Mouse (Mus musculus): ENCODE measurements at regions not wholly inside any gene's neighbourhood (a gene's known extent, or its start where the extent isn't known, plus 50 kb on each side); places are given as distances from the start of the nearest gene placed in this dataset.

DNA sequence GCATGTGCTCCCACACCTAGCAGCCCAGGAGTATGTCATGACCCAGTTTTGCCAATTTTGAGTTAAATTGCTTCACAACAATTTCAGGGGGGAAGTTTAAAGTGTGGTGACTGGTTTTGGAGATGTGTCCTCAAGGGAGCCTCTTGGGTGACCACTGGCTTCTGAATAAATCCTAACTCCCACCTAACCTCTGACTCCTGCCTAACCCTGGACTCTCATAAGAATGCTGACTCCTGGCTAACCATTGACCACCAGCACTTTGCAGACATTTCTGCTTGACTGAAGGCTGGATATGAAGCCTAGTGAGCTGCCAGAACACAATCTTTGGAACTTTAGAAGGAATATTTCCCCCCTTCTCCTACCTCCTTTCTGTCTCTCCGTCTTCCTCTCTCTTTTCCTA, 133.3 kb upstream of the Tmpo start:
- DNase-seq (ENCODE audit: low spot score): no peak

GRCm38 (mm10) chr10:91313316-91313715, 132.2 kb upstream of the Tmpo start:
- DNase-seq (ENCODE audit: low spot score): no peak

DNA sequence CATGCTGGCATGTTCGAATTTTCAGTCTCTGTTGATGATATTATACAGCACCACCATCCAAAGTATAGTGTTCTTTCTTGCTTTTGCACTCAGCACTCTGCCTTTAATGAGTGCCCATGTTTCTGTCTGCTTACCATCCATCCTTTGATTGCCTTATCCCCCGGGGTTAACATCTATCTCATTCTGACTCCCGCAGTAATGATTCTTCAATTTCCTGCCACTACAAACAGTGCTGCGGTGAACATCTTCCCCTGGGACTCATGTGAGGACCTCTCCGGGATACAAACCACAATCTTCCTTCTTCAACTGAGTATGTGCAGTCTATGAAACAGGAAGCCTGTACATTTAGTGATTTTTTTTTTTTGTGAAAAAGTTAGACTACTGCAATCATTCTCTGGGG, 131.8 kb upstream of the Tmpo start:
- no peak for DNase-seq (ENCODE audit: low spot score)

DNA sequence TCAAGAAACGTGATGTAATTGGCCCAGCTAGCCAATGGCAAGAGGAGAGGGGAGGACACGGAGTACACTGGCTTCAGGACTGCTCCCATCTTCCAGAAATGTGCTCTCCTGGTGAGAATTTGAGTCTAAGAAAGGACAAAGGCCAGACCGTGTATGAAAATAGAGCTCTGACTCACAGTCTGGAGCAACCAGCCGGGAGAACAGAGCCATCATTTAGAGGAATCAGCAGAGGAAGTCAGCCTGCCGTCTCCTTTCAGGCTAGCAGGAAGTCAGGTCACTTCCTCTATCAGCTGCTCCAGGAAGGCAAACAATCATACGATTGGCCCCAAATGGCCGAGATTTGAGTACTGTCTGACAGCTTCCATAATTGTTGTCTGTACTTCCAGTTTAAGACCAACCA, 119.0 kb upstream of the Tmpo start:
- no peak for DNase-seq (ENCODE audit: low spot score)

- no peak for DNase-seq (ENCODE audit: low spot score)
Measured at GRCm38 (mm10) chr10:91297792-91298460, 116.8 kb upstream of the Tmpo start.

- no peak for DNase-seq (ENCODE audit: low spot score)
Measured at GRCm38 (mm10) chr10:91295345-91295744, 114.2 kb upstream of the Tmpo start.

DNA sequence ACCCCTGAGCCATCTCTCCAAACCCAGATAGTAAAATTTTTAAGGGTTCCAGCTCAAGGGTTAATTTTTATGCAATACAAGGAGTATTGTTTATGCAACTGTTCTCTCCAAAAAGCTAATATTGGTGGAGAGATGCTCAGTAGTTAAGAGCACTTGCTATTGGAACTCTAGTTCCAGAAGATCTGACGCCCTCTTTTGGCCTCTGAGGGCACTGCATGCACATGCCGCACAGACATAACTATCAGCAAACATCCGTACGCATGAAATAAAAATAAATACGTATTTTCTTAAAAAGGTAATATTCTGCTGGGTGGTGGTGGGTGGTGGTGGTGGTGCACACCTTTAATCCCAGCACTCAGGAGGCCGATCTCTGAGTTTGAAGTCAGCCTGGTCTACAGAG, 112.1 kb upstream of the Tmpo start:
- DNase-seq (ENCODE audit: low spot score): no peak

- no peak for DNase-seq (ENCODE audit: low spot score)
Measured at GRCm38 (mm10) chr10:91284259-91284658, 103.1 kb upstream of the Tmpo start.

DNA sequence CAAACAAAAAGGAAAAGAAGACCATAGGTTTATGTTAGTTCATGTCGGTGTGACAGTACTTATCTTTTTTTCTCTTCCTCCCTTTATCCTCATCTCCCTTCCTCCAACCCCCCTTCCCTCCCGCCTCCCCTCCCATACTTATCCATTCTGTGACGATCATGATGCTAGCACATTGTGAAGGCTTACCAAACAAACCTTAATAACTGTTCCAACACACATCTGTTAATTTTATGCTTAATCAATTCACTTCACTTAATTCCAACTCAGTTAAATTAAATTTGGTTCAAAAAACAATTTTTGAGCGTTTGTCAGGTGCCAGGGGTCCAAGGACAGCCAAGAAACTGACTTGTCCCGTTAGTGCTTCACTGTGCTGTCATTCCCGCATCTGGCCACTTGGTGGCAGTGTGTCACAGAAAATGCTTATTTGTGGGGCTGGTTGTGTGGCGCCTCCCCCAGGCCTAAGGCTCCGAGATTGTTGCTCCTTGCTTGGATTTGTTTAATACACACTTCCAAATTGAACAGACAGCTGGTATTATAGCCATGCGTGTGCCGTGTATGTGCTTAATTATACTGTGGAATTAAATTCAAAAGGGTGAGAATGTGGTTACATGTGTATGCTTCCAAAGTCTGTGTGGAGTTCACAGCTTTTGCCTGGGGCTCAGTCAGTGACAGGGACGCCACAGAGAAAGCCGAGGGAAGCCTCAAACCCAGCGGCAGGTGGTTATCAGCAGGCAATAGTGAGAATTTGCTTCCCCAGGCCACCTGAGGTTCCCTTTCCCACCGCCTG, 90.0 kb upstream of the Tmpo start:
- DNase-seq (ENCODE audit: low spot score): peak; percentile 51

DNA sequence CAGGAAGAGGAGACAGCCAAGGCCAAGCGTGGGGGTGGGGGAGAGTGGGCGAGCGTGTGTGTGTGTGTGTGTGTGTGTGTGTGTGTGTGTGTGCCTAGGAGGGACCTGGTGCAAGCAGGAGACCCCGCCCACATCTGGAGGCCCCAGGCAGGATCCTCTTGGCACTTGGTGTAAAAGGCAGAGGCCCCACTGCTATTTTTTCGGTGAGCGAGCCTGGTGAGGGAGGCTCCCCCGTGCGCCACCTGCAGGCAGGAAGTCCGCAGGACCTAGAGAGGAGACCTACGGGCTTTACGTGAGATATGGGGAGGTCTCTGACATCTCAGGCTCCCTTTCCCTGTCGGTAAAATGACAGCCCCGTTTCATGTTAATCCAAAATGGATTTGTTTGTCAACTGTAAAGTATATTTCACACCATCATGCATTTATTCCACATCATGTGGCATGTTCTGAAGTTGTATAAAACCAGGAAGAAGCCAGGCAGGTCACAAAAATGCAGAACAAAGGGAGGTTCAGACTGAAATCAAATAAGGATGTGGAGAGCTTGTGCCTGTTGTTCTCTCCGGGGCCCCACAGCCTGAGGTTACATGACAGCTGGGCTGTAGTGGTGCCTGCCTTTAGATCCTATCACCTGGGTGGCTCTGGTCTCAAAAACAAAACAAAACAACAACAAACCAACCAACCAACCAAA, 89.3 kb upstream of the Tmpo start:
- no peak for DNase-seq (ENCODE audit: low spot score)

GRCm38 (mm10) chr10:91267886-91268285, 86.8 kb upstream of the Tmpo start:
- no peak for DNase-seq (ENCODE audit: low spot score)

DNA sequence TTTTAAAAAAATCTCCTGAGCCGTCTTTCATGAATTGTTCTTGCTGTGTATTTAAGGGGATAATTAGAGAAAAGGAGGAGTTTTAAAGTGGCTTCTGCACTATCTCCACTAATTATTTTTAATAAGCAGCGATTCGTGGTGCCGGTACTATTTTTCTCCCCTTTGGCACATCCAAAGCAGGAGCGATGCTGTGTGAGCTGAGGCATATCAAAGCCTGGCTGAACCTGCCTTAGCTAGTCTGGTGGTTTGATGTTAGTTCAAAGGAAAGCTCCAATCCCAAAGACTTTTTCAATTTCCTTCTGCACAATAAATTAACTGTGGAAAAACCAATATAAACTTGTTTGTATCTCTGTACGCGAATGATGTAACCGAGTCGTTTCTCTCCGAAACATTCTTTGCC, 79.3 kb upstream of the Tmpo start:
- DNase-seq (ENCODE audit: low spot score): no peak

- no peak for DNase-seq (ENCODE audit: low spot score)
Measured at GRCm38 (mm10) chr10:91249681-91250195, 68.6 kb upstream of the Tmpo start.

DNA sequence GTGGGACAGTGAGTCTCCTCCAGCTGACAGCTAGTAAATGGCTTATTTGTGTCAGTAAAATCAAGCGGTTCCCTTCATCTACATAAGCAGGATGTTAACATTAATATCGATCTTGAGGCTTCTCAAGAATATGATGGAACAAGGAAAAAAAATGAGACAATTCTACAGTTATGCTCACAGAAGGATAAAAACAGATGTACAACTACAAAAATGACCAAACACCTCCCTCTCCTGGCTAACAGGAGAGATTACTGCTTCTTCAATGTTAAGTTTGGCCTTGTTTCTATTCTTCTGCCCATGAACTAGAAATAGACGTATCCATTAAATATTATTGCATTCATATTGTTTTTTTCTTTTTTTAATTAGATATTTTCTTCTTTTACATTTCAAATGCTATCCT, 63.2 kb upstream of the Tmpo start:
- no peak for DNase-seq (ENCODE audit: low spot score)

GRCm38 (mm10) chr10:91242491-91243046, 61.5 kb upstream of the Tmpo start:
- DNase-seq (ENCODE audit: low spot score): no peak

DNA sequence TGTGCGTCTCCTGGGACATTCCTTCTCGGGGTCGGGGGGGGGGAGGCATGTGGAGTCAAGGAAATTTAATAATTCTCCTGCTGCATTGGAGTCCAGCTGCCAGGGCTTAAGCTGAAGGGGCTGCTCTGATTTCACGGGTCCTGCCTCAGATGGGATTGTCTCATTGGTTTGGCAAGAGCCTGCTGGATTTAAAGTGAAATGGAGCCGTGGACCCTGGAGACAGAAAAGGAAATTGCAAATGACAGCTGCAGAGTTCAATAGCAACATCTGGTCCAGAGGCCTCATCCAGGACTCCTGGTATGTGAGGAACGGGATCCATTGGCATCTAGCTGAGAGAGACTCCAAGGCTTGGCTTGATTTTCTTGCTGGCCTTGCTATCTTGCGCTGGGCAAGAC, 60.5 kb upstream of the Tmpo start:
- DNase-seq (ENCODE audit: low spot score): no peak

DNA sequence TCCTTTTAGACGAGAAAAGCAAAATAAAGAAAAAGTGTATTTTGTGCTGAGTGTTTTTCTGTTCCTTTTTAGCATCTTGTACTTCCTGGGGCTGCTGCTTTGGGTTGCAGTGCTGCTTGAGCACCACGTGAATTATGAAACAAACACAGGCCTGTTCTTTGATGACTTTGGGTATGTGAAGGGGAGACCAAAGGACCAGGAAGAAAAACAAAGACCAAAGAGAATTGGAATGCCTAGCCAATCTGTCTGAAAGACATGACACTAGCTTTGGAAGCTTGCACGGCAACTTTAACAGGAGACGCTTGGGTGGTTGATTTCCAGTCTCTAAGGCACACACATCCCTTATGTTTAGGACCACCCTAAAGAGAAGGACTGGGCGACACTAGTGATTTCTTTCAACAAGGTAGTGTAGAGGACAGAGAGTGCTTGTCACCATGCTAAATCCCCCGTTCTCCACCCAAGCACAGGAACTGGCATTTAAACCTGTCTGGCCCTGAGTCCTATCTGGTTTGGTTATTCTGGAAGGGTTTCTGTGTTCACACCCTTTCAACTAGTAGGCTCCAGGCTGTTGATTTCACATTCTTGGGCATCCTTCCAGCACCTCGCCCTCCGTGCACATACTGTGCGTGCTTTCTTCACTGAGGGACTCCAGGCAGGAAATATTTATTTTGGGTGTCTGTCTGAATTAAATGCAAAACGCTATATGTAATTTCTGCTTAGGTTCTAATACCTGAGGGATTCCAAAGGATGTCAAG, 59.9 kb upstream of the Tmpo start:
- DNase-seq (ENCODE audit: low spot score): no peak

DNA sequence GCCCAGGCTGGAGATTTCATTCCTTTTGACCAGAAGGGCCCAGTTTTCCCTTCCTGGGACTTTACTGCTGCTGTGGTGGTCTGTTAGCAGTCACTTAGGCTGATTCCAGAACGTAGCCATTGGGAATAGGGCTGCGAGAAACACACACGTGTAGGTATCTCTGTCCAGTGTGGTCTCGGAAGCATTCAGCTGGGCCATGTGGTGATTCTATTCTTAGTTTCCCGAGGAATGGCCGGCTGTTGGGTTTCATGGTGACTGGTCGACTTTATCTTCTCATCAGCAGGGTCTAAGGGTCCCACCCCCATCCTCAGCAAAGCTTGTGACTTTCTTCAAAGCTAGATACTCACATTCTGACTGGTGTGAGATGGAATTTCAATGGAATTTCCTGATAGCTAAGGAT, 59.2 kb upstream of the Tmpo start:
- DNase-seq (ENCODE audit: low spot score): no peak

- no peak for DNase-seq (ENCODE audit: low spot score)
Measured at GRCm38 (mm10) chr10:91236844-91237243, 55.7 kb upstream of the Tmpo start.

DNA sequence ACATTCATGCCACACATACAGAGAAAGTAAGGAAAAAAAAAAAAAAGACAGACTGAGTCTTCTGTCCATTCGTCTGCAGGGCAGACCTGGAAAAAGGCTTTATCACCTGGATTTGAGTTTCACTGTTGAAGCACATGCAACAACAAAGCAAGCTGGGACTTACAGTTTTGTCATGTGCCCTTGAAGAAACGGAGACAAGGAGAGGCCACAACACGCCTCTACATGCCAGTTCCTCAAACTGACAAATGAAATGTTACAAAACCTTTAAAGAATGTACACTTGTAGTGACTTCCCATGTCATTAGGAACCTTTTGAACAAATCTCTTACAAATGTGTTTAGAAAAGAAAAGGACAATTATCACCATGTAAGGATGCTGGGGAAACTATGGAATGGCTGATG, 53.6 kb upstream of the Tmpo start:
- no peak for DNase-seq (ENCODE audit: low spot score)
